Mouse (Mus musculus) heart, adult 10 weeks (tissue): ENCODE results near the gene Smco3. TPM values are rescaled to one million over a fixed set of nuclear protein-coding genes. Genes with fewer than 3 reads are reported as not detected.

Experiments used
- polyA plus RNA-seq: library from polyadenylated mRNA; stranded (reverse); fragments of 350-450 nt; fragmentation: Illumina TruSeq; extraction: RNeasy Lipid Tissue Mini Kit (QIAGEN cat#74804); gene quantifications from one replicate; pipeline ENCODE4 v1.2.3, GENCODE M21; 2014; ENCODE audit warnings: low read depth, low replicate concordance

The Smco3 gene
- polyA plus RNA-seq: not detected

DNA sequence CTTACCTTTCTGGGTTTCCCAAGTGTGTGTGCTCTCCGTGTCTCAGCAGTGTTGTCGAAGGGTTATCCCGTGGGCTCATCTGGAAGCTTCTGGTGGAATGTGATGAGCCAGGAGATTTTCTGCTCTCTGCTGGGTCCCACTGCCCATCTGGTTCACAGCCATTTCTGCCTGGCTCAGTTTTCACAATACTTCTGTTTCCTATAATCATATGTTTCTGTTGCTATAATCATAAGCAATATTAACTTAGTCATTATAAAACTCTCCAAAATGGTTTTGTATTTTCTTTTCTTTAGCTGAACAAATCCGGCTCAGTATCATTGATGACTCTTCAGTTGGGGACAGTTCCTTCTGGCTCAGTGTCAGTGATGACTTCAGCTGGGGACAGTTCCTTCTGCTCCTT is at the start of gene Smco3:
Gene Smco3 (minus strand): TSS at position 101 of the 400 bp plus-strand sequence.

DNA sequence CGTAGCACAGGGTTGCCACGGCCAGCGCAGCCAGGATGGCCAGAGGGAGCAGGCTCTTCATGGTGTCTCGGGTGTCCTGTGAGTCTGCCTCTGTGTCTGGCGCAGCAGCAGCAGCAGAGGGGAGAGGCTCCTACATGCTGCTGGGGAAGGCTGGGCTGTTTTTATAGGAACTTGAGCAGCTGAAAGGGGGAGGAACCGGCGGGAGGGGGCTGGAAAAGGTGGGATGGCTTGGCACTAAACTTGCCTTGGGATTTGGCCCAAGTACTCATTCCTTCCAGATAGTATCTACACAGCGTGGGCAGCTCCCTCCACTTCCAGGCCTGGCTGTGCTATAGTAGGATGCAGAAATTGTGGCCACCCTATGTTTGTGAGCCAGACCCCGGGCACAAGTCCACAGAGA is 40.4 kb upstream of the Smco3 start, which contains the start of gene Mgp:
Gene Mgp (minus strand): TSS at position 154 of the 400 bp plus-strand sequence.

DNA sequence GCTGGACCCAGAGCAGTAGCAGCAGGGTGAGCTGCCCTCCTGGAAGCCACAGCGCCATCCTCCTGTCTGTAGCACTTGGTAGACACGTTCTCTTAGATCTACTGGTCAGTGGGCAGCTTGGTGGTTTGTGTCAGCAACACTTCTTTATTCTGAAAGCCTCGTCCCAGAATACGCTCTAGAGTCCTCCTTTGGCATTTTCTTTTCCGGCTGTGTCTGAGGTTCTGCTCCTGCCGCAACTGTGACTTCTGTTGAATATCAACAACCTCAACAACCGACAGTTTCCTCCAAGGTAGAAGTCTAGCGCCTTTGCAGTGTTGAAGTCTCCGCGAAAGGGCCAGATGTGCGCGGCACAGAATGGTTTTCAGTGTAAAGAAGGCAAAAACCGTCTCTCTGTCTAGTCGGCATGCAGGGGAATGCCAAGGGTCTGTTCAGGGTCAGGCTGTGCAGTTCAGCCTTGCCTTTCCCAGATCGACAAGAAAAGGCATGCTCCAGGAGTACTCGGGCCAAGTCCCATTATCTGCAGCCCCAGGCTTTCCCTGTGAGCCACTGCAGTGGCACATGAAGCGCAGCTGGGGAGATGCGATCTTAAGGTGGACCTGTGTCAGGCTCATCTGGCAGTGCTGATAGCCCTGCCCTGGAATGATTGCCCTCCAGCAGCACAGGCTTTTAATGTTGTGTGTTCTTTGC is 22.1 kb upstream of the Smco3 start, which contains the start of gene Art4:
Gene Art4 (minus strand): TSS at position 548 of the 687 bp plus-strand sequence.

DNA sequence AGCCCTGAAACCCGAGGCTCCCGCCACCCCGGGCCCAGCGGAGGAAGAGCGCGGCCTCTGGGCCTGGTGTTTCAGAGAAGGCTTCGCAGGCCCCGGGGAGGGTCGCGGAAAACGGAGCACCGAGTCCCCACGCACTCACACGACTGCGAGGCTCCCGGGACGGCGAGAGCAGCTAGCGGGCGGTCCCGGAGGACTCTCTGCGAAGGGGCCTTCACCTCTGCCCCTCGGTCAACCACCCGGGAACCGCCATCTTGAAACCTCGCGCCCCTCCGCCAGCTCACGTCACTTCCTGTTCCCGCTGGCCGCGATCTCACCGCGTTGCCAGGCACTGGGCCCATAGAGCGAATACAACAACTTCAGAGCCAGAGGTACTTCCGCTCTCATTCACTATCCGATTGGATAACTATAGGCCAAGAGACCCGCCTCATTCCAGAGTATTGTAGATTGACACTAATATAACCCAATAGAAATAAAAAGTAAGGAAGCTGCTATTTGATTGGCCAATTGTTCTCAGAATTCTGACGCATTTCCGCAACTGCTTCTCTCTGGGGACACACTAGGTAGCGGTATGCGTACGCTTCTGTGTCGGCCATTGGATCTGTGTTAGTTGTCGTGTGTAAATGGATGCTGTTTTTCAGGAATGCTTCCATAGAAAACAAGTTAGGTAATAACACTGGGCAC is 7.2 kb downstream of the Smco3 start, which contains the start of gene Wbp11:
Gene Wbp11 (minus strand): TSS at position 353 of the 681 bp plus-strand sequence.

DNA sequence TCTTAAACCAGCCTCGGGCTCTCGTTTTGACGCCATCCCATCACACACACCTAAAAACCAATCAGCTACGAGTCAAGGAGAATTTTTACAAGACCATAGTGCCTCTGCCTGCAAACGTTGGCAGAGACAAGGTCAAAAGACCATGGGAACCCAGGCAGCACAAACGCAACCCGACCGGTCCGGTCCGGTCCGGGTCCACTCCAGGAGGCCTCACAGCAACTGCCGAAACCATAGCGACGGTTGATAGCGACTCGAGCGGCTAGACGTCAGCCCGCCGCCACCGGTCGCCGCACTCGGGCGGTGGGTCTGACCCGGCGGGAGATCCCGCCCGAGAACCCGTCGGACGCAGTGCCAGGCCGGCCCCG is 7.8 kb downstream of the Smco3 start, which contains the start of gene BC049715:
Gene BC049715 (plus strand): TSS at position 111 of the 365 bp plus-strand sequence.

DNA sequence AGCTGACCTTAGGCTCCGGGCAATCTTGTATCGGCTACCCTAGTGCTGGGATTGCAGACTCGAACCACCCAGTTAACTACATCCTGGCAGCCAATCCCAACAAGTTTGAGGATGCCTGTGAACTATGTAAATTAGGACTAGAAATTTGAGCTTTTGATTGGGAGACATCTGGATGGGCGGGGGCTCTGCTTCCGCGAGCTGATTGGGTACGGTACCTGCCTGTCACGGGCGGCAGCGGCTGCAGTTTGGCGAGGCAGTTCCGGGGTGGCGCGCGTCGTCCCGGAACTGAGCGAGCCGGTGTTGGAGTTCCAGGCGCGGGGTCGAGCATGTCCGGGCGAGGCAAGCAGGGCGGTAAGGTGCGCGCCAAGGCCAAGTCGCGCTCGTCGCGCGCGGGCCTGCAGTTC is 27.2 kb downstream of the Smco3 start, which contains the start of gene H2afj:
Gene H2afj (plus strand): TSS at position 231 of the 404 bp plus-strand sequence.

DNA sequence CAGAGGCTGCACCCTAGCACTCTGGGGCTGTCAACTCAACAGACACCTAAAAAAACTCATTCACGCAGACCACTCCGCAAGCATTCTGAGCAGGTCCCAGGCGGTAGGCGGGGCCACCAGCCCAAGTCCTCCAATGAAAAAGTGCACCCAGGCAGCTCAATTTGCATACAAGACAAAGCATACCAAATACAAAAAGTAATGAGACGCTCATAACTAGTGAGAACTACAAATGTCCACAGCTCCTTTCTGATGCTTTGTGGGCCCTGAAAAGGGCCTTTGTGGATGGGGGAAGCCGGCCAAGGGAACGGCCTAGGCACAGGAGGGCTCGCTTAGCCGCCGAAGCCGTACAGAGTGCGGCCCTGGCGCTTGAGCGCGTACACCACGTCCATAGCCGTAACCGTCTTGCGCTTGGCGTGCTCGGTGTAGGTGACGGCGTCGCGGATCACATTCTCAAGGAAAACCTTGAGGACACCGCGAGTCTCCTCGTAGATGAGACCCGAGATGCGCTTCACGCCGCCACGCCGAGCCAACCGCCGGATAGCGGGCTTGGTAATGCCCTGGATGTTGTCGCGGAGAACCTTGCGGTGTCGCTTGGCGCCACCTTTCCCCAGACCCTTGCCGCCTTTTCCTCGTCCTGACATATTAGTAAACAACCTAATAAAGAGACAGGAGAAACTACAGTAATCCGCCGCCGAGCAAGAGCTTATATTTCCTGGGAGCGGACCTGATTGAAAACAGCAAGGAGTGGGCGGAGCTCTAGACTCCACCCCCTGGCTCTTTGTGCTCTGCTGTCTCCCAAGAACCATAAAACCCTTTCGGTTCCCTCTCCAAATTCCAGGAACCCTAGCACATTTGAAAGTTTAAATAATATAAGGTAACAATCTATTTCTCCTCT is 31.3 kb downstream of the Smco3 start, which contains the start of gene Hist4h4:
Gene Hist4h4 (minus strand): TSS at position 677 of the 895 bp plus-strand sequence.

DNA sequence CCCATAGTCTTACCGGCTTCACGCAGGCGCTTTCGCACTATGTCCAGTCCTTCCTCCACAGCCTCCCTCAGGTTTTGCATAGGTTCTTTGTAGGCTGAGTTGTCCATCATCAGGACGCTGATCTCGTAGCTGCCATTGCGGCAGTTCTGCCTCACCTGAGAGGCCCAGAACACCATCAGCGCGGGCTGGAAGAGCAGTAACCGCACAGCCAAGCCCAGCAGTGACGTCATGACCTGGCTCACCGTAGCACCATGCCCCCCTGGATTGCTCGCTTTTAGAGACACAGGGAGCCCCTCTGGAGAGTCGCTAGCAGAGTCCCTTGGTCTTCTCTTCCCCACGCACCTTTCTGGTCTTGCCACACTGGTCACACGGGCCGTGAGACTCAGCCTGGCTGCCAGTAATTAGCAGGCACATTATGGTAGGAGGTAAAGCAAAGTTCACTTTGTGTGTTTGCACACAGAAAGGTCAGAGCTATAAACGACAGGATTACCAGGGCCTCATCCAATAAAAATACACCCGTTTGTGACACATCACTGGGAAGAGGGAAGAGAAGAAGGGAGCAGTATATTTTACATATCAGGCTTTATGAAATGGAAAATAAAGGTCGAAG is 53.8 kb downstream of the Smco3 start, which contains the start of gene Gucy2c:
Gene Gucy2c (minus strand): TSS at position 389 of the 610 bp plus-strand sequence.

Other genes starting within 250 kb of the Smco3 start
- 63.1 TPM for gene Plbd1, start 173.5 kb downstream of the Smco3 start, polyA plus RNA-seq
- not detected for gene Gucy2c, start 53.7 kb downstream of the Smco3 start, polyA plus RNA-seq
- gene Hist4h4, start 31.0 kb downstream of the Smco3 start, polyA plus RNA-seq: not detected
- gene H2afj, start 27.2 kb downstream of the Smco3 start, polyA plus RNA-seq: 15.6 TPM
- gene BC049715, start 7.8 kb downstream of the Smco3 start, polyA plus RNA-seq: not detected
- 46.2 TPM for gene Wbp11, start 7.2 kb downstream of the Smco3 start, polyA plus RNA-seq
- gene Art4, start 22.3 kb upstream of the Smco3 start, polyA plus RNA-seq: 21.8 TPM
- 884 TPM for gene Mgp, start 40.4 kb upstream of the Smco3 start, polyA plus RNA-seq
- gene Erp27, start 86.7 kb upstream of the Smco3 start, polyA plus RNA-seq: 0.55 TPM
- gene Pde6h, start 88.4 kb upstream of the Smco3 start, polyA plus RNA-seq: not detected
- gene Arhgdib, start 106.4 kb upstream of the Smco3 start, polyA plus RNA-seq: 37.2 TPM